Mouse (Mus musculus): ENCODE data around the gene Zfhx3.

Zfhx3 gene

DNA sequence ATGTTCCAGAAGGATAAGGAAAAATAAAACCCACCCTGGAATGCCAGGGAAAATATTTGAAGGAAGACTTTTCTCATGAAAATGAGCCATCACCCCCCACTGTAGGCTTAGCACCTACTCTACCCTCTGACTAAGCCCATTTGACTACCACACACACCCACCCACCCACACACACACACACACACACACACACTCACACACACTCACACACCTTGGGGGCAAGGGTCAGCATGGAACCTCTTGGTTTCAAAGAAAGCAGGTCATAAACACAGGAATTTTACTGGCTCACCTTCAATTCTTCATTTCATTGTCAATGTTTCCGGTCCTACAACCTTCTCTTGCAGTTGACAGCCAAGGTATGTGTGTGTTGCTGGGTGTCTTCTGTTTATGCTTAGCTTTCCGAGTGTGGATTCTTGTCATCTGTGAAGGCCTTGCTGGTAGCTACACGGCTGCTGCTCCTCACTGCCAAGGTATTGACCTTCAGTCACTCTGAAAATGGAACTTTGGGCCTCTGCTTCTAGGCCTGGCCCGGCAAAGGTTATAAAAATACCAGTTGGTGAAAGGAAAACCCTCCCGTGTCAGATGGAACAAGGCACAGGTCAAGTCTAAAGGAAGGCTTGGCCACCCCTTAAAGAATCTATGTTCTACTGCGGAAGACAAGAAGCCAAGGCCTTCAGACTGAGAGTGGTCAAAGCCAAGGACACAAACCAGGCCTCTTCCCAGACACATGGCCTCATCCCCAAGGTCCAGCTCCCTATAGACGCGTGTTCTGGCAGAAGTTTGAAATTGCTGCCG lies 641.6 kb downstream of the Zfhx3 start:
- no peak for DNase-seq (ENCODE audit: extremely low spot score, low read depth, low spot score)

GRCm38 (mm10) chr8:108584662-108584978 lies 642.2 kb downstream of the Zfhx3 start:
- no peak for DNase-seq (ENCODE audit: extremely low spot score, low read depth, low spot score)

DNA sequence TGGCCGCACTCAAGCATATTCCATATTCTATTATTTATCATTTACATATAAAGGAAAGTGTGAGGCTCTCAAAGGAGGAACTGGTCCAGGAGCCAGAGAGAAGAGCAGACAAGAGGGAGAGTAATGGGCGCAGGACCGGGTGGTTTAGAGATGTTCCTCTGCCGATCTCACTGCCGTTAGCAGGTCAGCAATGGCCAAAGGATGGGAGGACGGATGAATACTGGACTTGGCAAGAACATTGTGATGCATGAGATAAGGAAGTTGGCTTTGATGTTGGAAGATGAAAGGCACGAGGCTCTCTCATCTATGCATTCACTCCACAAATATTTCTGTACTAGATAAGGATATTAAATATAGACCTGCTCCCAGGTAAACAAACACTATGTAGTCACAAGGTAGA lies 648.6 kb downstream of the Zfhx3 start:
- no peak for DNase-seq (ENCODE audit: extremely low spot score, low read depth, low spot score)

DNA sequence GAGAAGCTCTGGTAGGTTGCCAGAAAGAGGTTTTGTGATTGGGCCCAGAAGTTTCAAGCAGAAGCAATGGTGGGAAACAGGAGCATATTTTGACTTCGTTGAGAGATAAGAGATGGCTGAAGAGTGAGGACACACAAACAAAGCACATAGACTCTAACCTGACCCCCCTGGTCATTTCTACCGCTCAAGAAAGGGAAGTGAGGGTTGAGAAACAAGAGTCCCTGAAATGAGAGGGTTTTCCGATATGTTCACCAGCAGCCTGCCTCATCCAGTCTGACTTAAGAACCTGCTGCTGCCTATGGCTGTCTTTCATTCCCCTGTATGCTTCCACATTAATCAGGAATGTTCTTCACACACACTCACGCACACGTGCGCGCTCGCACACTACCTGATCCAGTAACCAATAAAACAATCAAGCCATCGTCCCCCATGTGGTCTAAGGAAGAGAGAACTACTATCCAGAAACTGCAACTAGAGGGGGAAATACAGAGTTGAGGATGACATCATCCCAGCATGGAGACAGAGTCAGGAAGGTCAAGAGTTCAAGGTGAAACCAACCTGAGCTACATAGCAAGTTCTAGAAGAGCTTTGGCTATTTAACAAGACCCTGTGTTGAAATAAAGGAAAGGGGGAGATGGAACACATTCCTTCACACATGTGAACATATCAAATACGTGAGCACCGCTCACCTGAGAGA lies 649.7 kb downstream of the Zfhx3 start:
- DNase-seq (ENCODE audit: extremely low spot score, low read depth, low spot score) = no peak

- DNase-seq (ENCODE audit: extremely low spot score, low read depth, low spot score) = no peak
Observed at GRCm38 (mm10) chr8:108592990-108593589, 650.6 kb downstream of the Zfhx3 start.

GRCm38 (mm10) chr8:108593891-108594290 lies 651.4 kb downstream of the Zfhx3 start:
- no peak for DNase-seq (ENCODE audit: extremely low spot score, low read depth, low spot score)

DNA sequence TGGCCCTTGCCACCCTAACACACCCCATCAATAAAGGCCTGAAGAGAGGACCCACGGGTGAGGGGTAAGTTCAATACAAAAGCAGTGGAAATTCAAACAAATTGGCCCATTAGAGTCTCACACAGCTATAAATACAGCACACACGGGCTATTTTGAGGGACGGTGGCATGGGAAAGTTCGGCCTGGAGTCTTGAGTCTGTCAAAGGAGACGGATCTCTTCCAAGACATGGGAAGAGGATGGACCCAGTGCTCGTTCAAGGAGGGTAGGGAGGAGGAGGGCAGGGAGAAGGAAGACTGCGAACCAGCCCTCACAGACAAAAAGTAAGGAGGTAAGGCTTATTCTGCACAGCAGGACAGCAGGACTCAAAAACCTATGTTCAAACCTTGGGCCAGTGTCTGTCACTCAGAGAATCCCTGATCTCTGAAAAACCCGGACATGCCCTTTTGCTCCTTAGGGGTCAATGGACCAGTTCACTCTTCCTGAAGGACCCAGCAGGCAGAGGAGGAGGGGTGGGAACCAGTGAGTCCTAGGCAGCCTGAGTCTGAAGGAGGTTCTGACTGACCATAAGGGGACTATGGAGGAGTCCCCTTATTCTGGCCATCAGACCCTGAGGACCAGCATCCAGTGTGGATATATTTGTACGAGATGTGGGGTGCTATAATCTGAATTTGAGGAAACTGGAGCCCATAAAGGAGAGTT lies 652.1 kb downstream of the Zfhx3 start:
- DNase-seq (ENCODE audit: extremely low spot score, low read depth, low spot score) = no peak

DNA sequence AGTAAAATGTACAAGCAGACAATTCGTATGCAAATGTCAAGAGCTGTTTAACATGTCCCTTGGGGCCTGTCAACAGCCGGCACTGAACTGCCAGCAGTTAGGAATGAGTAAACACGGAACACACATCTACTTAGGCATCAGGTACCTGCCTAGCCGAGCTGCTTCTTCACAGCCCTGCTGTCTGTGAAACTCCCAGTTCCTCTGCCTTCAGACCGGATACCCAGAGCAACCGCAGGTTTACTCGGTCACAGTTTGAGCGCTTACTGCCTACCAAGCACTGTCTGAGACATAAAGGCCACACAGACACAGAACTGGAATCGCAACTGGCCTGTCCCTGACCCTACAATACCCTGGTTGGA lies 652.6 kb downstream of the Zfhx3 start:
- no peak for DNase-seq (ENCODE audit: extremely low spot score, low read depth, low spot score)

DNA sequence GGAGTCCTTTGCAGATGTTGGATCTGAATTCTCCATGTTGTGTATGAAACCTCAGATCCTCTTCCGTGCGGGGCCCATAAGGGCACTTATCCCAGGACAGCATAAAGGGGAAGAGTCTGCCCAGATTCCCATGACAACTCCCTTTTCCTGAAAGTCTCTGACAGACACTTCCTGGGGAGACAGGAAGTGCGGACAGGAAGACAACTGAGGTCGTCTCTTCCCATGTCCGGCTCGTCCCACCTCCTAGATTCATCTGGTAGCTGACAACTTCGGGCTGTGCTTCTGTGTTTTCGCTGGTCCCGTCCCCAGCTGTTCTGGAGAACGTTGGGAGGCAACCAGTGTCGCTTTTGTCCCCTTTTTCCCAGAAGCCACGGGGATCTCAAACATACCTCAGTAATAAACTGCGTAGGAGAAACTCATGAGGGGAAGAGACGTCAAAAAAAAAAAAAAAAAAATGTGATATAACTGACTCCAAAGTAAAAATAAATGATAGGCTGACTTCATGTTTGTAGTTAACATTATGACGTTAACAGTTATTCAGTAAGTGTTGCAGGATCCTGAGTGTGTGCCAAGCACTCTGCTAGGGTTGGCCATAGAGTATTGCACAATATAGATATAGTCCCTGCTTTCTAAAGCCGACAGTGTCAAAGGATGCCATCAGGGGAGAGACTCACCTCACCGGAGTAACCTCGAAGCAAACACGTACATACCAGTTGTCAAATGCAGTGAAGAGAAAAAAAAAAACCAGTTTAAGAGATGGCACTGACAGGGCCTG lies 653.5 kb downstream of the Zfhx3 start:
- no peak for DNase-seq (ENCODE audit: extremely low spot score, low read depth, low spot score)

DNA sequence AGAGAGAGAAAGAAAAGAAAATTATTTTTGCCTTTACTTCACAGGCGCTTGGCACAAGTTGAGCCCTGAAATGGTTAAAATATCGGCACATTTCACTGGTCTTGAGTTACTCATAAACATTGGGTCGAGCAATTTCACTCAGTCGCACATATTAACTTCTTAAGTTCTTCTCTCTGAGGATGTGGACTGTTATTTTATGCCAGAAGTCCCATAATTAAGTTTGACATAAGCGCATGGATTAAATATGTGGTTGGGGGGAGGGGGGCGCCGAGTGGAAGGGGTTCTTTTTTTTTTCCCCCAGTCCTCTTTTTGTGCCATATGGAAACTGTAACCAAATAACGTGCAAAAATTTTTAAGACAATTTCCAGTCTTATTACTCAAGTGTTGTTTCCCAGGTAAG lies 656.6 kb downstream of the Zfhx3 start:
- no peak for DNase-seq (ENCODE audit: extremely low spot score, low read depth, low spot score)

GRCm38 (mm10) chr8:108599558-108599957 lies 657.1 kb downstream of the Zfhx3 start:
- no peak for DNase-seq (ENCODE audit: extremely low spot score, low read depth, low spot score)

DNA sequence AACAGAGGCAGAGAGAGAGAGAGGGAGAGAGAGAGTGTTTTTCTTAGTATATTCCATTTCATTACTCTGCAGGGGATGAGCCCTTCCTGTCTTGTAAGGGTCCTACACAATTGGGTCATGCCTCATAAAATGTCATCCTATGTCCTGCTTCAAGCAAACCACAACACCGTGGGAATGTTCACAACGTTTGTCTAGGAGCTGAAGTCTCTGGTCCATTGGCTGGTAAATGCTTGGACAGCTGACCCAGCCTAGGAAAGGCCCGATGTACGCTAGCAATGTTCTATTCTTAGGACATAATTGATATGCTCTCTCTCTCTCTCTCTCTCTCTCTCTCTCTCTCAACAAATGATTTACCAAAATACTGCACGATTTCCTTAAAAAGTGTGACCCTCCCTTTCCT lies 666.2 kb downstream of the Zfhx3 start:
- no peak for DNase-seq (ENCODE audit: extremely low spot score, low read depth, low spot score)

DNA sequence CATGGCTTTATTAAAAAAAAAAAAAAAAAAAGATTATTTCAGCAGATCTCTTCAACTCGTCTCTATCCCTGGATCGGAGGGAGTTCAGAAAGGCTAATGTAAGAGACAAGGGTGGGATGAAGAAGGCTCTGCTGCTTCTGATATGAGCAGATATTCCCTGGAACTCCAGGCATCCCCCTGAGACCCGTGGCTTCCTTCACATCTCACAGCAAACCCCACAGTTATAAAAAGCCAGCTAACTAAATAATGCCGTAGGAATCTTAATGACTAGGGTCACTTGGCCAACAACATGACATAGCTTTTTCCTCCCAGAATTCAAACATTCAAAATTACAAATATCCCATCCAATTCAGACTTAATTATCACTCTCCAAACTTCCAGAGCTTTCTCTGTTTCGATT lies 666.7 kb downstream of the Zfhx3 start:
- no peak for DNase-seq (ENCODE audit: extremely low spot score, low read depth, low spot score)

GRCm38 (mm10) chr8:108611141-108611674 lies 668.8 kb downstream of the Zfhx3 start:
- no peak for DNase-seq (ENCODE audit: extremely low spot score, low read depth, low spot score)

- no peak for DNase-seq (ENCODE audit: extremely low spot score, low read depth, low spot score)
Observed at GRCm38 (mm10) chr8:108611792-108612413, 669.5 kb downstream of the Zfhx3 start.

GRCm38 (mm10) chr8:108612815-108613214 lies 670.4 kb downstream of the Zfhx3 start:
- no peak for DNase-seq (ENCODE audit: extremely low spot score, low read depth, low spot score)

- DNase-seq (ENCODE audit: extremely low spot score, low read depth, low spot score) = no peak
Observed at GRCm38 (mm10) chr8:108613280-108613679, 670.8 kb downstream of the Zfhx3 start.

DNA sequence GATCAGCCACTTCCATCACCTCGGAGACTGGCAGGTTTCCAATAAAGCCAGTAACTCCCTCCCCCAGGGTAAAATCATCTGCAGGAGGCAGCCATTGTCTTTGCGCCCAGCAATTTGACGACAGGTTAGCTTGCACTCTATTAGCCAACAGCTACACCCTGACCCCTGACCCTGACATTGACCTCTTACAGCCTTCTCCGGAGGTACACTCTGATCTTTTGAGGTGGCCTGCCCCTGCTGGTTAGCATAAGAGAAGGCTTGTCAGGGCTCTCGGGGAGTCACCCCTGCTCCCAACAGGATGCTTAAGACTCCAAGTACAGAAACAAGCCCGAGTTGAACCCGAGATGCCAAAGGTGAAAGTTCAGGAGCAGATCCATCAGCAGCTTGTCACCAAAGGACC lies 678.9 kb downstream of the Zfhx3 start:
- no peak for DNase-seq (ENCODE audit: extremely low spot score, low read depth, low spot score)

GRCm38 (mm10) chr8:108623660-108624059 lies 681.2 kb downstream of the Zfhx3 start:
- no peak for DNase-seq (ENCODE audit: extremely low spot score, low read depth, low spot score)

GRCm38 (mm10) chr8:108625571-108626120 lies 683.2 kb downstream of the Zfhx3 start:
- no peak for DNase-seq (ENCODE audit: extremely low spot score, low read depth, low spot score)
